ENCODE assay signal across 35 mouse cellular contexts in genomic region chr15:79500110-79500509, GRCm38 (mm10). TPM values are rescaled to one million over a fixed set of nuclear protein-coding genes. Genes with fewer than 3 reads are reported as not detected.
DNase-seq lines count a peak whose midpoint lies in the region; ATAC-seq and TF ChIP-seq lines count a peak whose summit lies in the region.
"Had no signal": no experiment of that assay in that cellular context is flagged by ENCODE, and none has a peak within 500 bp of the region (broad histone marks: within the 10 kb centered on the region; RNA-seq: fewer than 3 reads in every experiment).

No protein-coding gene starts in this region.

- no peak for TF ChIP-seq EP300 in ES-Bruce4 (IDR thresholded peaks at IDR 0.05; ENCODE audit: insufficient read depth, low read depth, low read length)

- H3K4me1 ChIP-seq in heart, embryonic 12.5 days (replicated peaks): peaks cover 52% of the 10 kb centered on the region
- peaks cover 5% of the 10 kb centered on the region for H3K4me1 ChIP-seq in hindbrain, embryonic 12.5 days
- H3K4me1 ChIP-seq in hindbrain, embryonic 13.5 days (replicated peaks): peaks cover 5% of the 10 kb centered on the region
- no peaks in the 10 kb centered on the region for H3K4me1 ChIP-seq in ES-Bruce4 (ENCODE audit: control insufficient read depth, insufficient read depth, low read length)

- H3K4me2 ChIP-seq in heart, embryonic 12.5 days: peak overlapping the region; percentile 8; the same call in 1 of the 2 replicates
- H3K4me2 ChIP-seq in hindbrain, embryonic 12.5 days (replicated peaks): no peak overlapping the region
- H3K4me2 ChIP-seq in hindbrain, embryonic 13.5 days: no peak overlapping the region
- H3K4me2 ChIP-seq: embryonic facial prominence, embryonic 12.5 days; kidney, embryonic 15.5 days had no signal

- no peak overlapping the region; the same call in 1 of the 2 replicates for H3K9ac ChIP-seq in heart, embryonic 12.5 days
- peak overlapping the region; percentile 25; the same call in 1 of the 2 replicates for H3K9ac ChIP-seq in hindbrain, embryonic 12.5 days
- no peak overlapping the region for H3K9ac ChIP-seq in hindbrain, embryonic 13.5 days
- H3K9ac ChIP-seq in ES-Bruce4 (ENCODE audit: low read depth, poor library complexity, severe bottlenecking): no peak overlapping the region
- H3K9ac ChIP-seq: embryonic facial prominence, embryonic 12.5 days; kidney, embryonic 15.5 days; liver, embryonic 14.5 days had no signal

- H3K4me3 ChIP-seq in heart, embryonic 12.5 days: no peak overlapping the region
- no peak overlapping the region for H3K4me3 ChIP-seq in hindbrain, embryonic 12.5 days
- H3K4me3 ChIP-seq in hindbrain, embryonic 13.5 days: no peak overlapping the region
- peak overlapping the region; percentile 51 for H3K4me3 ChIP-seq in ES-Bruce4 (ENCODE audit: low read depth, low read length)
- H3K4me3 ChIP-seq: embryonic facial prominence, embryonic 12.5 days; kidney, embryonic 15.5 days had no signal

- no peak overlapping the region for H3K27ac ChIP-seq in heart, embryonic 12.5 days (ENCODE audit: poor library complexity, severe bottlenecking)
- no peak overlapping the region for H3K27ac ChIP-seq in hindbrain, embryonic 12.5 days
- H3K27ac ChIP-seq in hindbrain, embryonic 13.5 days: no peak overlapping the region
- H3K27ac ChIP-seq in ES-Bruce4 (ENCODE audit: insufficient read depth, low read length): no peak overlapping the region
- H3K27ac ChIP-seq: embryonic facial prominence, embryonic 12.5 days; kidney, embryonic 15.5 days; liver, embryonic 14.5 days; macrophage had no signal

- H3K36me3 ChIP-seq in heart, embryonic 12.5 days: no peaks in the 10 kb centered on the region
- H3K36me3 ChIP-seq in hindbrain, embryonic 12.5 days: no peaks in the 10 kb centered on the region
- H3K36me3 ChIP-seq in hindbrain, embryonic 13.5 days: no peaks in the 10 kb centered on the region
- no peaks in the 10 kb centered on the region for H3K36me3 ChIP-seq in ES-Bruce4 (ENCODE audit: control insufficient read depth, insufficient read depth, low read length, poor library complexity, severe bottlenecking)
- H3K36me3 ChIP-seq: embryonic facial prominence, embryonic 12.5 days; kidney, embryonic 15.5 days had no signal

- no peak for TF ChIP-seq POLR2A in ES-Bruce4 (IDR thresholded peaks at IDR 0.05; ENCODE audit: insufficient read depth, low read length)

- no peak for TF ChIP-seq CTCF in ES-Bruce4 (IDR thresholded peaks at IDR 0.05; ENCODE audit: low read depth, low read length)

- no peak for ATAC-seq in heart, embryonic 12.5 days (ENCODE audit: insufficient number of reproducible peaks, low FRiP score)
- ATAC-seq in hindbrain, embryonic 12.5 days (ENCODE audit: low FRiP score): no peak
- ATAC-seq in hindbrain, embryonic 13.5 days (ENCODE audit: low FRiP score): no peak
- ATAC-seq: hindbrain, embryonic 16.5 days; Patski had no signal

- peaks cover 92% of the 10 kb centered on the region for H3K27me3 ChIP-seq in heart, embryonic 12.5 days (replicated peaks)
- H3K27me3 ChIP-seq in hindbrain, embryonic 12.5 days: peaks cover 70% of the 10 kb centered on the region
- peaks cover 72% of the 10 kb centered on the region for H3K27me3 ChIP-seq in hindbrain, embryonic 13.5 days
- peaks cover 3% of the 10 kb centered on the region; the same call in 1 of the 2 replicates for H3K27me3 ChIP-seq in ES-Bruce4 (ENCODE audit: control insufficient read depth, insufficient read depth, low read length, poor library complexity, severe bottlenecking)

- WGBS in heart, embryonic 12.5 days: 60% methylated on average over 17 of the region's 17 CpGs
- 67% methylated on average over 17 of the region's 17 CpGs for WGBS in hindbrain, embryonic 12.5 days
- WGBS in hindbrain, embryonic 13.5 days: 71% methylated on average over 17 of the region's 17 CpGs

- H3K9me3 ChIP-seq in heart, embryonic 12.5 days (replicated peaks): no peaks in the 10 kb centered on the region
- no peaks in the 10 kb centered on the region for H3K9me3 ChIP-seq in hindbrain, embryonic 12.5 days (replicated peaks)
- H3K9me3 ChIP-seq in hindbrain, embryonic 13.5 days: no peaks in the 10 kb centered on the region
- H3K9me3 ChIP-seq in ES-Bruce4 (replicated peaks; ENCODE audit: control insufficient read depth, insufficient read depth, low read length, poor library complexity, severe bottlenecking): no peaks in the 10 kb centered on the region
- H3K9me3 ChIP-seq: embryonic facial prominence, embryonic 12.5 days; kidney, embryonic 15.5 days had no signal

- no peak for DNase-seq in heart, adult 18-20 months
- peak; percentile 85 for DNase-seq in brain, adult 2 months (ENCODE audit: low read depth, low spot score)
- no peak for DNase-seq in frontal cortex, postnatal 36 days (ENCODE audit: low spot score in 2 of 2)
- DNase-seq: adrenal gland, postnatal 10 days; B cell, adult 2 months; cerebellum, adult 11-12 months; cerebellum, adult 9-11 months; embryo, embryonic 11 days; gastrocnemius, postnatal 14 days; kidney, adult 18-20 months; kidney, postnatal 25 days; liver; lung, adult 2 months; lung, postnatal 10 days; midbrain, embryonic 14.5 days; right cerebral cortex, postnatal 4 days; thymus, postnatal 4 days had no signal

RNA-seq across cellular contexts. Expression of gene Kcnj4, which starts 4.9 kb away (rescaled TPM):
- 0.14 and 0.41 TPM in 2 replicates for polyA plus RNA-seq in heart, embryonic 12.5 days (2016; fragmentation: Nextera tagmentation; extraction: Ambion mirVana)
- 1 to 10 TPM; 1.4 to 1.5 TPM for total RNA-seq in heart, adult 18-20 months (2021)
- polyA plus RNA-seq in hindbrain, embryonic 12.5 days (2016; fragmentation: Nextera tagmentation; extraction: Ambion mirVana): not detected in 2 replicates
- polyA plus RNA-seq in hindbrain, embryonic 13.5 days (2015; fragmentation: Nextera tagmentation; extraction: Ambion mirVana): not detected in 2 replicates
- polyA plus RNA-seq in ES-Bruce4 (2011; ENCODE audit: insufficient read depth, insufficient read length, low read depth, missing spikeins): 4.5 TPM in 2 replicates
- total RNA-seq: granulocyte monocyte progenitor cell, adult 5-6 weeks; hematopoietic stem cell, adult 5-6 weeks; megakaryocyte-erythroid progenitor cell, adult 5-6 weeks; MEL; neutrophil, adult 5-6 weeks had no signal
- polyA plus RNA-seq: embryonic facial prominence, embryonic 12.5 days; hindbrain, embryonic 16.5 days; limb, embryonic 11.5 days; liver, embryonic 14.5 days; lung, adult 2 months; macrophage; midbrain, embryonic 14.5 days; spleen, adult 2 months; thymus, postnatal 0 days had no signal

RNA-seq across cellular contexts. Expression of gene Kdelr3, which starts 16.1 kb away (rescaled TPM):
- 49.6 and 51.9 TPM in 2 replicates for polyA plus RNA-seq in heart, embryonic 12.5 days (2016; fragmentation: Nextera tagmentation; extraction: Ambion mirVana)
- total RNA-seq in heart, adult 18-20 months (2021): 1 to 10 TPM; 3.3 to 4.3 TPM
- polyA plus RNA-seq in hindbrain, embryonic 12.5 days (2016; fragmentation: Nextera tagmentation; extraction: Ambion mirVana): 32.2 and 39.2 TPM in 2 replicates
- polyA plus RNA-seq in hindbrain, embryonic 13.5 days (2015; fragmentation: Nextera tagmentation; extraction: Ambion mirVana): 12.5 TPM in 2 replicates
- 41.4 and 43.9 TPM in 2 replicates for polyA plus RNA-seq in ES-Bruce4 (2011; ENCODE audit: insufficient read depth, insufficient read length, low read depth, missing spikeins)
- total RNA-seq: granulocyte monocyte progenitor cell, adult 5-6 weeks; hematopoietic stem cell, adult 5-6 weeks; megakaryocyte-erythroid progenitor cell, adult 5-6 weeks; neutrophil, adult 5-6 weeks had no signal
- polyA plus RNA-seq: macrophage had no signal

RNA-seq across cellular contexts. Expression of gene Csnk1e, which starts 44.7 kb away (rescaled TPM):
- polyA plus RNA-seq in heart, embryonic 12.5 days (2016; fragmentation: Nextera tagmentation; extraction: Ambion mirVana): 103 and 111 TPM in 2 replicates
- 10 to 100 TPM; 40.2 to 44.3 TPM for total RNA-seq in heart, adult 18-20 months (2021)
- 280 and 284 TPM in 2 replicates for polyA plus RNA-seq in hindbrain, embryonic 12.5 days (2016; fragmentation: Nextera tagmentation; extraction: Ambion mirVana)
- polyA plus RNA-seq in hindbrain, embryonic 13.5 days (2015; fragmentation: Nextera tagmentation; extraction: Ambion mirVana): 231 and 245 TPM in 2 replicates
- polyA plus RNA-seq in ES-Bruce4 (2011; ENCODE audit: insufficient read depth, insufficient read length, low read depth, missing spikeins): 113 and 116 TPM in 2 replicates

RNA-seq across cellular contexts. Expression of gene Ddx17, which starts 46.4 kb away (rescaled TPM):
- polyA plus RNA-seq in heart, embryonic 12.5 days (2016; fragmentation: Nextera tagmentation; extraction: Ambion mirVana): 37.1 and 39.9 TPM in 2 replicates
- total RNA-seq in heart, adult 18-20 months (2021): 10 to 100 TPM; 69.9 to 83.9 TPM
- 76.5 and 77.2 TPM in 2 replicates for polyA plus RNA-seq in hindbrain, embryonic 12.5 days (2016; fragmentation: Nextera tagmentation; extraction: Ambion mirVana)
- 59.2 and 61.0 TPM in 2 replicates for polyA plus RNA-seq in hindbrain, embryonic 13.5 days (2015; fragmentation: Nextera tagmentation; extraction: Ambion mirVana)
- 375 and 392 TPM in 2 replicates for polyA plus RNA-seq in ES-Bruce4 (2011; ENCODE audit: insufficient read depth, insufficient read length, low read depth, missing spikeins)
